Mouse (Mus musculus) embryo, embryonic 11 days (tissue): ENCODE data around the gene Abca8b.
"Not testable (repeated sequence)": the region's sequence is repeated elsewhere in the genome, so short reads cannot be mapped to it uniquely, and the experiment has no call there.

Experiments used
- DNase-seq: peaks from one replicate; pipeline ENCODE4 v3.0.0-alpha.2; 2015

Abca8b gene

DNA sequence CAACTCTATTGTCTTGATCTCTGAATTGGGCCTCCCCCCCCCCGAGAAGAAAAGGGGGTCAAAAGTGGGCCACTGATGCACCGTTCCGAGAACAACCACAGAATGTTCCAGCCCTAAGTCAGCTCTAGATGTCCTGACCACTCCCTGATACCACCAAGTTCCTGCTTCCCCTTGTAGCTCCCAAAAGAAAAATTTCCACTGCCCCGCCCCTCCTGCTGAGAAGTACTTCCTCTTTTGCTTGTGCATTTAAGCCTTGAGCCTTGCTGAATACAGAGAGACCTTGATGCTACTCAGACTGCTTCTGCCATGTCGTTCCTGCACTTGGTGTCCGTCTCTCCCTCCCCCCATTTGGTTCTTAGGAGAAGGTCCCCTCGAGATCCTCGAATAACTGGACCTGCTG lies 82.5 kb downstream of the Abca8b start:
- DNase-seq = not testable (repeated sequence)

DNA sequence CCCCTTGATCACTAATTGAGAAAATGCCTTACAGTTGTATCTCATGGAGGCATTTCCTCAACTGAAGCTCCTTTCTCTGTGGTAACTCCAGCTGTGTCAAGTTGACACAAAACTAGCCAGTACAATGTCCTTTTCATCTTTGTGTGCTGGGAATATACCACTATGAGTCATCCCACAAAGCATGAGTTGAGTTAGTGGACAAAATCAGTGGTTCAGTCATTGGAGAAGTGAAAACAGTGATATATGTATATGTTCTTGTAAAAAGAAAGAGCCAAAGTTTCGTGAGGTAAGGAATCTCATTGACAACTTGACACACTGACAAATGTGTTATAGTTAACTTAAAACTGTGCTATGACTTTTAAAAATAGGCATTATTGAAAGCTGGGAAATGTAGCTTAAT lies 83.5 kb downstream of the Abca8b start:
- DNase-seq = not testable (repeated sequence)

DNA sequence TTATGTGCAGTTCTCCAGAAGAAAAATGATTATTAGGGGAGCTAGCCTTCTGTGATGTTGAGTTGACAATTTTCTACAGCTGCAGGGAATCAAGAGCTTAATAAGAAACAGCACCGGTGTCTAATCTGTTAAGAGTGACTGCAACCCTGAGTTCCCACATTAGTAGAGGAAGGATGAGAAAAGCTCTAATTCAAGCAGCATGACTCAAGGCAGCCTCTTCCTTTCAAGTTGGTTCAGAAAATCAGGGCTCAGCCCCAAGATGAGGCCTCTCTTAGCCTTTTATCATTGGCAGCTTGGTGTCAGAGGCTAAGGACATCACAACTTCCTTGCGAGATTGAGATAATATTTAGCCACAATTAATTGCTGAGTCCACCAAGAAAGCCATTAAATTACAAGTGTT lies 85.8 kb downstream of the Abca8b start:
- peak; percentile 39 for DNase-seq

DNA sequence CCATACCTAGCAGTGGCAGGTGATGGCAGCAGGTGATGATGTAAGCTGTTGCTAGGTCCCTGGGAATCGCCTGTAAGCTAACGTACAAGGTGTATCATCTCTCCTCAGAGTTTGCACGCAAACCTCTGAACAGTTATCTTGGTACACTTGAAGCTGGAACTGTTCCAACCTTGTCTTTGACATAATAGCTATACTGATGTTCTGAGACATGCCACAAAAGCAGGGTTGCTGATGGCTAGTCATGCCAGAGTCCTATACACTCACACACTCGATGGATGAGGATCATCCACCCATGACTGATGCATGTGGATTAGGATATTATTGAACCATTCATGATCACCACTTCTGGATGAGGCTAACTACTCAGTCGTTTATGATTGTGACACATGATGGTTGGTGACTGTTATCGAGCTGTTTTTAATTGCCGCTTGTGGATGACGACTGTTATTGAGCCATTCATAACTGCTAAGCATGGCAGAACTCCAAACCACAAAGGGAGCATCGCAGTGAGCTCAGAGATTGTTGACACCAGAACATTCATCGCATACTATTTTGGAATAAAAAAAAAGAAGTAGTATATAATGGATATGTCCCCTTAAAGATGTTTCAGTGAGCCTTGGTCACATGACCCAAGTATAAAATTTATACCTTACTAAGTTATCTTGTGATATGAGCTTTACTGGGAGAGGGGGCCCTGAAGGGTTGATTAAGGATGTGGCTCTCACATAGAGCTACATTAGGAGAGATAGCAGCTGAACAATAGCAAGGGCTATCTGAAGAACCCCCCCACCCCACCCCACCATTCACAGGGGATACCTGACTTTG lies 87.2 kb downstream of the Abca8b start:
- DNase-seq = no peak

- DNase-seq = no peak
Measured at GRCm38 (mm10) chr11:109907508-109907907, 88.1 kb downstream of the Abca8b start.

- peak; percentile 80 for DNase-seq
Measured at GRCm38 (mm10) chr11:109902616-109903598, 92.7 kb downstream of the Abca8b start.

DNA sequence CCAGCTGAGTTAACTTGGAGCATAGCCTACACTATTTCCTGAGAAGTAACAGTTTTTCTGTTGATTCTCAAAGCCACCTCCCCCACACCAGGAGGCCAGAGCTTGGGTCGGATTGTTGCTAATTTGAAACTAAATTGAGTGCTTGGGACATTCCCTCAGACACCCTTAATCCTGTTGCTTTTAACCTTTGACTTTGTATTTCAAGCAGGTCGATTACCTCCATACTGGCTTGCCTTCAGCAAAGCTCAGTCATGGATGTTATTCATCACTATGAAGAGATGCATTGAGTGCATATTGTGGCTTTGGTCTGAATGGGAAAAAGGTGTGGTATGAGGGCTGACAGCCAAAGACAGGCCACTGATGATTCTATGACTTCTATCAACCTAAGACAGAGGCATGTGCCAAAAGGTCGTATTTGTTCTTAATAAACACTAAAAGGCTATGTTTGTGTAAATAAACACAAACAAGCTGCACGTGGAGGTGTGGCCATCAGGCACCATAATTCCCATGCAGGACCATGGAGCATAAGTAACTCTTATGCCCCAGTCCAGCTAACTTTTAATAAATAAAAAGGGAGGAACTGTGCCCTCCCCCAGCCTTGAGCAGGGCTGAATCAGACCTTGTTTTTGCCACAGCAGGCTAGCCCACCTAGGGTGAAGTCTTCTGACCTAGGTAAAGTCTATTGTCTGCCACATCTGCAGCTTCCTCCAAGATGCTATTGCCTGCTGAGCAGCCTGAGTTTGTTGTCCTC lies 95.0 kb downstream of the Abca8b start:
- DNase-seq = peak; percentile 39

DNA sequence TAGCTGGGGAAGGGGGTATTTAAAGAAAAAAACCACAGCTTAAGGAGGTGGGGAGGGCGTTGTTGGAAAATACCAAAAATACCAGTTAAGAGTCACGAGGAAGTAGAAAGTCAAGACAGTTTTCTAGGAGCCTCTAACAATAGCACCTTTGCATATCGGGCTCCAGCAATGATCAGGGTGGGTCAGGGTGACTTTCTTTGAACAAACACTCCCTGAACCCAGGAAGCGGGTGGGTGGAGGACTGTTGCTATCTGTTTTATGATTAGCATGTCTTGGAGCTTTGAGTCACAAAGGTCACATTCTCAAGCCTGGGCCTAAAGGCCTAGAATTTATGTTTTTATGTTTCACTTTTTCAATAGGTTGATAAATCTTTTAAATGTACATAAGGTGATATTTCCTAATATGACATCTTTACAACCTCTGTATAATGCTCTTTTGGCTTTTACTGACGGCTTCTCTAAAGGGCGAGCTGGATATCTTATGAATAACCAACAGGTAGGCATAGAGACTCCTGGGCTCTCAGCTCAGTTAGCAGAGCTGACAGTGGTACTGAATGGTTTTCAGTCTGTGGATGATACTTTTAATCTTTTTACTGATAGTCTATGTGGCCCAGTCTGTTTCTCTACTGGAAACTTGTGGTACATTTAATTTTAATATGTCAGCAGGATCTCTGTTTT lies 96.7 kb downstream of the Abca8b start:
- no peak for DNase-seq

- DNase-seq = no peak
Measured at GRCm38 (mm10) chr11:109895952-109896530, 99.6 kb downstream of the Abca8b start.

GRCm38 (mm10) chr11:109895496-109895895 lies 100.1 kb downstream of the Abca8b start:
- no peak for DNase-seq

DNA sequence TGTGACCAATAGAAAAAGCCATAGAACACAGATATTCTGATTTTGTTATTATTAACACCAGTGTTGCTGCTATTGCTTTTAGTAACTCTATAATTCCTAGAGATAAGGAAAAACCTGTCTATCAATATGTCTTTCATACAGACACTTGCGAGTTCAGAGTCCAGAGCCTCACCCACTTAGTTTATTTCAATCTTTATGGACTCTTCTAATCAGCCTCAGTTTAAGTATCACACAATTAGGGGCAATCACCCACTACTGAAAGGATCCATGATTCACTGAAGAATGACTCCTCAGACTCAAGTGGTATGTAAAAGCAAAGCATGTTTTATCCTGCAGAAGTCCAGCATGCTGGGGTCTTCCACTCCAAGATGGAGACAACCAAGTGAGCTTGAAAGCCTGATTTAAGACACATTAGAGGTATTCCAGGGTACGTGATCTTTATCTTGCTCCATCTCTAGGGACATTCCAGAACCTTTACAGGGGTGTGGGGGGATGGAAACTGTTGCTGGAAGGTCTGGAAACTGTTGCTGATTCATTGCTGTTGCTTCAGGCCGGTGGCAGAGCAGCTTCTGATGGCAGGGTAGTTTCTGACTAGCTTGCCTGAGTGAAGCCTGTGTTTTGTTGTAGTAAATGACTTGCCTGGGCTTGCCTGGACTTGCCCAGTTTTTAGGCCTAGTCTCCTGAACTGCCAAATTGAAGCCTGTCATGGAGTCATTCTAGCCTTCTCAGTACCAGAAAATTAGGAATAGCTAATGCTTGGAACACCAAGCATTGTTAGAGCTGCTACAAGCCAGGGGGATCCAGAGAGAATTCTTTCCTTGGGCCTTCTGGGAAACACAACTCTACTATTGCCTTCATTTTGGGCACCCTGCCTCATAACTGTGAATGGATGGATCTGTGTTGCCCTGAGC lies 101.5 kb downstream of the Abca8b start:
- DNase-seq = no peak

GRCm38 (mm10) chr11:109891989-109892386 lies 103.7 kb downstream of the Abca8b start:
- DNase-seq = no peak

DNA sequence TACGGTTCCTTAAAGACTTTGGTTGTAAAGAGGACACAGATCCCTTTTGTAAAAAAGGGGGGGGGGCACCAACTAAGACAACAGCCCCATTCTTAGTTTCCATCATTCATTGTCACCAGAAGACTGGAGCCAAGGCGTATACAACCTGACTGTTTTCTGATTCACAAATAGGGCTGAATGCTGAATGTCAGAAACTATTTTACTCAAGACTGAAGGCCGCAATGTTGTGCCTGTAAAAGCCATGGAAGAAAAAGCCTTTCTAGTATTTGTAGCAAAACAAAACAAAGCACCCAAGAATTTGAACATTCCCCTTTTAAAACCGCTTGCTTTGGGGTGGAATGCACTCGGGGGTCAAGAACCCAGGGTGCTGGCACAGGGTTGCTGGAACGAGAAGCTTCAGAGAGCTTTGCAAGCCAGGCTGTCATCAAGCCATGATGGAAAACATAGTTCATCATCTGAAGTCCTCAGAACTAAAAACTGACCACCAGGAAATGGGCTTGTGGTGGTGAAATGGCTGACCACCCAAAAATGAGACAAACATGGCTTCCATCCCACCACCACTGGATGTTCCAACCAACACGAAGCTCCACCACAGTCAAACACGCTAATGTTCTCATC lies 104.2 kb downstream of the Abca8b start:
- DNase-seq = no peak

GRCm38 (mm10) chr11:109889595-109889994 lies 106.0 kb downstream of the Abca8b start:
- DNase-seq = no peak

DNA sequence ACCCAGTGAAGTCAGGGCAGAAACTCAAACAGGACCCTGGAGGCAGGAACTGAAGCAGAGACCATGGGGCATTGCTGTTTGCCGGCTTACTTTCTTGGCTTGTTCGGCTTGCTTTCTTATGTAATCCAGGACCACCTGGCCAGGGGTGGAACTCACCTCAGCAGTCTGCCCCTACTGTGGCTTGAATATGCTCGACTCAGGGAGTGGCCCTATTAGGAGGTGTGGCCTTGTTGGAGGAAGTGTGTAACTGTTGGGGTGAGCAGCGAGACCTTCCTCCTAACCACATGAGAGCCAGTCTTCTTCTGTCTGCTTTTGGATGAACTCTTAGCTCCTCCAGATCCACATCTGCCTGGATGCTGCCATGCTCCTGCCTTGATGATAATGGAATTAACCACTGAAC lies 108.9 kb downstream of the Abca8b start:
- no peak for DNase-seq

DNA sequence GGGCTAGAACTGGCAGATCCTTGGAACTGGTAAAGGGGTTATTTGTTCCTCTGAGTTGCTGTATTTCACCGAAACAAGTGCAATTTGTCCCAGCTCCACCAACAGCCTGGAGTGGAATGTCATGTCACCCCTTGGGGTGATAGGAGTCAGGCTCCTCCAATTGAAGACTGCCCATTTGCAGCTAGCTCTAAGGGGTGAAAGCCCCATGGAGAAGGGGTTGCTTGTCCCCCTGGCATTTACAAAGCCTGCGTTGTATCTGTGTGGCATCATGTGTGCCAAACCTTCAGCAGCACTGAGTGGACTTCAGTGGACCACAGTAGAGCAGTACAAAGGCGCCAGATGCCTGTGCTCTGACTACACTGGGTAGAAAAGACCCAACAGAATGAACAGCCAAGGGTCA lies 110.1 kb downstream of the Abca8b start:
- no peak for DNase-seq

- no peak for DNase-seq
Measured at GRCm38 (mm10) chr11:109884801-109885200, 110.8 kb downstream of the Abca8b start.

DNA sequence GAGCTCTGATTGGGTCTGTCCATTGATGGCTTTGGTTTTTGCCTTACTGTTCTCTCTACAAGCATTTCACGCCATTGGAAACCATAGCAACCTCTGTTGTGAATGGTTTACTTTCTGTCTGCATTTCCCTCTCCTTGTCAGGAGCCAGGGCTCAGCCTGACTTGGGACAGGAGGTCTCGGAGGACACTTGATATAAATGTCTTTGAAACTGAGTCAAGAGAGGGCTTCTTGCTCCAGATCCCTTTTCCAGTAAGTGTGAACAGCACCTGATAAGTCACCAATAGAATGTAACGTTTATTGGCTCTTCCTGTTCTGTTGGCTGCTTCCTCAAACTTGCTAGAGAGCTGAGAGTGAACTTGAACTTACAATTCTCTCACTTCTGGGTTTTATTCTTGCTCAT lies 111.5 kb downstream of the Abca8b start:
- DNase-seq = no peak
